Mouse (Mus musculus): ENCODE results near the gene Fbxl7.

GRCm38 (mm10) chr15:26701949-26702675 lies 193.3 kb downstream of the Fbxl7 start:
- TF ChIP-seq CTCF (IDR thresholded peaks at IDR 0.05) (no peak), POLR2A (IDR thresholded peaks at IDR 0.05; ENCODE audit: insufficient read depth, low read depth, low read length) (no peak)

All from heart, adult 2 months (tissue).